Mouse (Mus musculus): ENCODE data around the gene Dzip1. TPM values are rescaled to one million over a fixed set of nuclear protein-coding genes. Genes with fewer than 3 reads are reported as not detected.

Dzip1 gene
- polyA plus RNA-seq (2012; fragmentation: generic; extraction: Trizol): 4.7 TPM
- long read RNA-seq, experiment 1, partial matches to known transcripts: 2 of 3 reads
- long read RNA-seq, experiment 1, other reads (novel, unspliced or antisense): 1 of 3 reads
- long read RNA-seq, experiment 2, partial matches to known transcripts: 3 of 7 reads
- long read RNA-seq, experiment 2, other reads (novel, unspliced or antisense): 4 of 7 reads

DNA sequence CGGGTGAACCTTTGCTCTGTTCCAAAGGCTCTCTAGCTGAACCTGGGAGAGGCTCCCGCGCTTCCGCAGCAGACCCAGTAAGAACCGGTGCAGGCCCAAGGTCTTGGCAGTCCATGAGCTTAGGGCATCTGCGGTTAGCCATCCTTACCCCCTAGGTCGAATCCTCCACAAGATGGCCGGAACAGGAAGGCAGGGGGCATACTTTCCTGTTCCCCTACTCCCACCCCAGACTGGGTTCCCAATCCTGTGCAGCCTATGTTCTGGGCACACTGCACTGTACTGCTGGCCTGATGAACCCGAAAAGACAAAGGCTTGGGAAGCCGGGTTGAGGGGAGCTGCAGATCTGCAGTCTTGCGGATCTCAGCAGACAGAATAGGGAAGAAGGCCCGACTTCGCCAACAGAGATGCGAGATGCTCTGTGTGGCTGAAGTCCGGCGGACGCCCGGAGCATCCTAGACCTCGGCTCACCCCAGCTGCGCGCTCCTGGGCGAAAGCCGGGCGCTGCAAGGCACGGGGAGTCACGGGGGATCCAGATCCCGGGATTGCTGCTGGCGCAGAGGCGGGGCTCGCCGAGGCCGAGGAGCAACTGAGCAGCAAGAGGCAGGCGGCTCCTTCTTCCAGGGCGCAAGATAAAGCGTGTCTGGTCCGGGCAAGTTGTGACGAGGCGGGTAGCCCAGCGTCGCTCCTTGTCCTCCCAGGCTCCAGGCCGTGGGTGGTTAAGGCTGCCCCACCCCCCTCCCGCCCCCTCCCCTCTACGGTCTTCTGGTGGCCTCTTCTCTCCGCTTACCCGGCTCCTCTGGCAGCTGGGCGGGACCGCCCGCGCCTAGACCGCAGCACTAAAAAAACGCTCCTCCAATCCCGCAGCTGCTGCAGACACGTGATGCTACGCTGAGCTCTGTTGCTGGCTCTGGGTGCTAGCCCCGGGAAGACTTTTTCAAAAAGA lies at the start of gene Dzip1:
TSS of gene Dzip1 (minus strand) at position 788 of the 943 bp plus-strand sequence.
- Histone ChIP-seq H3K4me3 (ENCODE audit: insufficient read depth, poor library complexity, severe bottlenecking) (peak within 1 kb of the TSS; percentile 44), H3K27me3 (ENCODE audit: control insufficient read depth, insufficient read depth, insufficient read length) (no peaks in the 10 kb centered on the region), H3ac (ENCODE audit: control insufficient read depth, insufficient read length, low read depth) (peak within 1 kb of the TSS; percentile 55), H3K79me3 (ENCODE audit: low read depth) (no peaks in the 10 kb centered on the region), H3K36me3 (ENCODE audit: control insufficient read depth, insufficient read depth) (peaks cover 3% of the 10 kb centered on the region), H3K79me2 (ENCODE audit: control insufficient read depth, insufficient read depth) (no peaks in the 10 kb centered on the region)
- TF ChIP-seq MYOD1 (IDR thresholded peaks at IDR 0.05; ENCODE audit: control insufficient read depth, insufficient read length, low read depth) (no peak), USF1 (IDR thresholded peaks at IDR 0.05; ENCODE audit: low read depth) (peak; percentile 95)

DNA sequence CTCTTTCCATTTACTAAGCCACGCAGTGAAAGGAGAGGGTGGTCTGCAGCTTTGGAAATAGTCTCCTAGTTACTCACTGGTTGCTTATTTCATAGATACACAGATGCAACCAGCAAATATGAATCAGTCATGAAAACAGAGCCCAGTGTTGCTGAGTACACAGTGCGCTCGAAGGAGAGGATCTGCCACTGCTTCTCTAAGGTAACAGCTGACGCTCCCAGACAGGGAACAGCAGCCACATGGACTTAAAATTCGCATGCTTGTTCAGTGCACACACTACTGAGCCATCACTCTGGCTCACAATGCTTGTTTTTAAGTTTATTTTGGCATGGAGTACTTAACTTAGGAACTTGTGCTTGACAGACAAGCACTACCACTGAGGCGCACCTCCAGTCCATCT lies 47.0 kb upstream of the Dzip1 start:
- Histone ChIP-seq H3ac (ENCODE audit: control insufficient read depth, insufficient read length, low read depth) (no peak overlapping the region), H3K79me2 (ENCODE audit: control insufficient read depth, insufficient read depth) (no peaks in the 10 kb centered on the region), H3K4me3 (ENCODE audit: insufficient read depth, poor library complexity, severe bottlenecking) (no peak overlapping the region), H3K36me3 (ENCODE audit: control insufficient read depth, insufficient read depth) (peaks cover 72% of the 10 kb centered on the region), H3K27me3 (ENCODE audit: control insufficient read depth, insufficient read depth, insufficient read length) (no peaks in the 10 kb centered on the region), H3K79me3 (ENCODE audit: low read depth) (no peaks in the 10 kb centered on the region)
- no peak for TF ChIP-seq MAX (IDR thresholded peaks at IDR 0.05)
- TF ChIP-seq MYOD1 (IDR thresholded peaks at IDR 0.05; ENCODE audit: control insufficient read depth, insufficient read length, low read depth): no peak
- no peak for TF ChIP-seq CEBPB (IDR thresholded peaks at IDR 0.05; ENCODE audit: low read depth)
- TF ChIP-seq FOSL1 (IDR thresholded peaks at IDR 0.05; ENCODE audit: insufficient read depth, low read length, poor library complexity, severe bottlenecking): no peak
- TF ChIP-seq USF1 (IDR thresholded peaks at IDR 0.05; ENCODE audit: low read depth): no peak
- TF ChIP-seq CTCF (IDR thresholded peaks at IDR 0.05; ENCODE audit: control insufficient read depth, insufficient read depth, insufficient read length): no peak
- TF ChIP-seq MYOG (IDR thresholded peaks at IDR 0.05; ENCODE audit: control insufficient read depth, extremely low read depth, insufficient read length): no peak

DNA sequence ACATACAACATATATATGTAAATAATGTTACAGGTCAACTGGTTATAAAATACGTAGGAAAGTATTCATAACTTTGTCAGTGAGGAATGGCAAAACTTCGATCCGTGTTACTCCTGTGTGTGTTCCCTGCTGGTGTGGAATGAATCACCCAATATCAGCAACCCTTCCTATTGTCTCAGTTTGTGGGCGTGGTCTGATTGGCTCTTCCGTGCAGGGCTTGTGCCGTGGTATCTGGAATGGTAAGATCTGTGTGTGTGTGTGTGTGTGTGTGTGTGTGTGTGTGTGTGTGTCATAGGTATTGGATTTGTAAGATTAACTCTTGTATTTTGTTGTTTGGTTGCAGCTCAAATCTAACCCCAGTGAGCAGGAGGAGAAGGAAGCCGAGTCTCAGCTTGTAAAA lies 42.4 kb upstream of the Dzip1 start:
- Histone ChIP-seq H3K27me3 (ENCODE audit: control insufficient read depth, insufficient read depth, insufficient read length) (no peaks in the 10 kb centered on the region), H3K79me2 (ENCODE audit: control insufficient read depth, insufficient read depth) (no peaks in the 10 kb centered on the region), H3K79me3 (ENCODE audit: low read depth) (no peaks in the 10 kb centered on the region), H3K36me3 (ENCODE audit: control insufficient read depth, insufficient read depth) (peaks cover 39% of the 10 kb centered on the region), H3ac (ENCODE audit: control insufficient read depth, insufficient read length, low read depth) (no peak overlapping the region), H3K4me3 (ENCODE audit: insufficient read depth, poor library complexity, severe bottlenecking) (no peak overlapping the region)
- TF ChIP-seq CTCF (IDR thresholded peaks at IDR 0.05; ENCODE audit: control insufficient read depth, insufficient read depth, insufficient read length) (no peak), FOSL1 (IDR thresholded peaks at IDR 0.05; ENCODE audit: insufficient read depth, low read length, poor library complexity, severe bottlenecking) (no peak), MAX (IDR thresholded peaks at IDR 0.05) (no peak), MYOD1 (IDR thresholded peaks at IDR 0.05; ENCODE audit: control insufficient read depth, insufficient read length, low read depth) (no peak), USF1 (IDR thresholded peaks at IDR 0.05; ENCODE audit: low read depth) (no peak), CEBPB (IDR thresholded peaks at IDR 0.05; ENCODE audit: low read depth) (no peak), MYOG (IDR thresholded peaks at IDR 0.05; ENCODE audit: control insufficient read depth, extremely low read depth, insufficient read length) (no peak)

DNA sequence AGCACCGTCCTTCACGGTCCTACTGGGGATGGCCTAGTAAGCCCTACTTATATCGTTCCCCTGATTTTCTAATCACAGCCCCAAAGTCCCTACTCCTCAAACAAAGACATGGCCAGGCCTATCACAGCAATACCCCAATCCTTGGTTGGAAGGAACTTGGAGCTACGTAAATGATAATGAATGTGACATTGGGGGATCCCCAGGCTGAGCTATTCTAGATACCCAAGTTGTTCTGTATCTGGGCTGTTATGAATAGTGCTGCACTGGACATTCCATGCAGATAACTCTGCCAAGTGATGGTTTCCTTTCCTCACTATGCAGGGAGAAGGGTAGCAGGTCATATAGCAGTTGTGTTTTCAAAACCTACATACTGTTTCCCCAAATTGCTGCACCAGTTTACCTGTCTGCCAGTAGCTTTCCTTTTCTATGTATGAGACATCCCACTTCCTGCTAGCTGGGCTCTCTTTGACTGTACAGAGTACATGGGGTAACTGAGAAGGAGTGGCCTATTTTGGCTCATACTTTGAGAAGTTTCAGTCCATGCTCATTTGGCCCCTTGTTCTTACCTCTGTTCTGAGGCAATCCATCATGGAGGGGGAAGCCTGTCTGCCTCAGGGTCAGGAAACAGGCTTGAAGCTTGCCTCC lies 40.2 kb upstream of the Dzip1 start:
- no peak overlapping the region for H3K4me3 ChIP-seq (ENCODE audit: insufficient read depth, poor library complexity, severe bottlenecking)
- H3K27me3 ChIP-seq (ENCODE audit: control insufficient read depth, insufficient read depth, insufficient read length): no peaks in the 10 kb centered on the region
- no peaks in the 10 kb centered on the region for H3K79me3 ChIP-seq (ENCODE audit: low read depth)
- H3K79me2 ChIP-seq (ENCODE audit: control insufficient read depth, insufficient read depth): no peaks in the 10 kb centered on the region
- H3ac ChIP-seq (ENCODE audit: control insufficient read depth, insufficient read length, low read depth): no peak overlapping the region
- H3K36me3 ChIP-seq (ENCODE audit: control insufficient read depth, insufficient read depth): peaks cover 40% of the 10 kb centered on the region
- no peak for TF ChIP-seq MYOG (IDR thresholded peaks at IDR 0.05; ENCODE audit: control insufficient read depth, extremely low read depth, insufficient read length)
- TF ChIP-seq FOSL1 (IDR thresholded peaks at IDR 0.05; ENCODE audit: insufficient read depth, low read length, poor library complexity, severe bottlenecking): no peak
- TF ChIP-seq CTCF (IDR thresholded peaks at IDR 0.05; ENCODE audit: control insufficient read depth, insufficient read depth, insufficient read length): no peak
- no peak for TF ChIP-seq MAX (IDR thresholded peaks at IDR 0.05)
- TF ChIP-seq USF1 (IDR thresholded peaks at IDR 0.05; ENCODE audit: low read depth): no peak
- no peak for TF ChIP-seq MYOD1 (IDR thresholded peaks at IDR 0.05; ENCODE audit: control insufficient read depth, insufficient read length, low read depth)
- TF ChIP-seq CEBPB (IDR thresholded peaks at IDR 0.05; ENCODE audit: low read depth): no peak

DNA sequence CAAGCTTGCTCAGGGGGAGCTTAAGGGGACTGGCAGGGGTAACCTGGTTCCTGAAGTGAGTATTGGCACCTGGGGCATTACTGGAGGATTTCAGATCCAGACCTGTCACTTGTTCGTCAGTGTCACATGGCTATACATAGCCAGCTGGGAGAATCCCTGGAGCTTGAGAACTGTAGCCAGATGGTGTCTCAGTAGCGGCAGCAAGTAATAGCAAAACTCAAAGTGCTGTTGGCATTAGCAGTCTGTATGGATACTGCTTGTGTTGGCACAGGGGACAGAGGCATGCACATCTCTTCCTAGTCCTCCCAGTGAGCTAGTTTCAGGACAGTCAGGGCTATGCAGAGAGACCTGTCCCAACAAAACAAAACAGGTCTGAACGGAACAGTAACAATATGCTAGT lies 32.8 kb upstream of the Dzip1 start:
- Histone ChIP-seq H3K79me3 (ENCODE audit: low read depth) (no peaks in the 10 kb centered on the region), H3ac (ENCODE audit: control insufficient read depth, insufficient read length, low read depth) (no peak overlapping the region), H3K79me2 (ENCODE audit: control insufficient read depth, insufficient read depth) (no peaks in the 10 kb centered on the region), H3K4me3 (ENCODE audit: insufficient read depth, poor library complexity, severe bottlenecking) (no peak overlapping the region), H3K27me3 (ENCODE audit: control insufficient read depth, insufficient read depth, insufficient read length) (no peaks in the 10 kb centered on the region), H3K36me3 (ENCODE audit: control insufficient read depth, insufficient read depth) (peaks cover 56% of the 10 kb centered on the region)
- TF ChIP-seq MYOD1 (IDR thresholded peaks at IDR 0.05; ENCODE audit: control insufficient read depth, insufficient read length, low read depth): no peak
- no peak for TF ChIP-seq FOSL1 (IDR thresholded peaks at IDR 0.05; ENCODE audit: insufficient read depth, low read length, poor library complexity, severe bottlenecking)
- no peak for TF ChIP-seq CTCF (IDR thresholded peaks at IDR 0.05; ENCODE audit: control insufficient read depth, insufficient read depth, insufficient read length)
- TF ChIP-seq MYOG (IDR thresholded peaks at IDR 0.05; ENCODE audit: control insufficient read depth, extremely low read depth, insufficient read length): no peak
- no peak for TF ChIP-seq CEBPB (IDR thresholded peaks at IDR 0.05; ENCODE audit: low read depth)
- TF ChIP-seq USF1 (IDR thresholded peaks at IDR 0.05; ENCODE audit: low read depth): no peak
- no peak for TF ChIP-seq MAX (IDR thresholded peaks at IDR 0.05)
